Mouse (Mus musculus) inflammation-experienced regulatory T-cells, adult 6 months (primary cell): Measurements from ENCODE around the gene Angptl8. TPM values are rescaled to one million over a fixed set of nuclear protein-coding genes. Genes with fewer than 3 reads are reported as not detected.
A peak's percentile ranks its signal among the peaks of the same experiment; 100 is the strongest.
"Not testable (repeated sequence)": the region's sequence is repeated elsewhere in the genome, so short reads cannot be mapped to it uniquely, and the experiment has no call there.

ENCODE experiments used
- ATAC-seq: one replicate; pipeline ENCODE4 v1.8.0; 2017
- polyA plus RNA-seq, 3 experiments: library from polyadenylated mRNA; unstranded; fragments of 100-300 nt; shearing (Covaris generic); gene quantifications; one replicate each; pipeline ENCODE4 v1.2.1; 2017

The Angptl8 gene
- not detected for polyA plus RNA-seq

- ATAC-seq, result no peak
Measured at GRCm38 (mm10) chr9:21835258-21835912, at the start of gene Angptl8. TSS of gene Angptl8 (plus strand) at chr9:21835510.

- not testable (repeated sequence) for ATAC-seq
Measured at GRCm38 (mm10) chr9:21786309-21786708, 49.0 kb upstream of the Angptl8 start.

GRCm38 (mm10) chr9:21786906-21787305, 48.4 kb upstream of the Angptl8 start:
- ATAC-seq, result peak; percentile 48

- ATAC-seq, result no peak
Measured at GRCm38 (mm10) chr9:21787654-21788053, 47.7 kb upstream of the Angptl8 start.

- no peak for ATAC-seq
Measured at GRCm38 (mm10) chr9:21788234-21788633, 47.1 kb upstream of the Angptl8 start.

GRCm38 (mm10) chr9:21791861-21792260, 43.4 kb upstream of the Angptl8 start:
- no peak for ATAC-seq

- ATAC-seq, result no peak
Measured at GRCm38 (mm10) chr9:21792644-21793043, 42.7 kb upstream of the Angptl8 start.

GRCm38 (mm10) chr9:21793507-21793906, 41.8 kb upstream of the Angptl8 start:
- not testable (repeated sequence) for ATAC-seq

GRCm38 (mm10) chr9:21794344-21794834, 40.9 kb upstream of the Angptl8 start:
- no peak for ATAC-seq

- ATAC-seq, result no peak
Measured at GRCm38 (mm10) chr9:21794925-21795324, 40.4 kb upstream of the Angptl8 start.

- ATAC-seq, result no peak
Measured at GRCm38 (mm10) chr9:21795579-21795978, 39.7 kb upstream of the Angptl8 start.

- no peak for ATAC-seq
Measured at GRCm38 (mm10) chr9:21796259-21796658, 39.1 kb upstream of the Angptl8 start.

GRCm38 (mm10) chr9:21796919-21797318, 38.4 kb upstream of the Angptl8 start:
- no peak for ATAC-seq

GRCm38 (mm10) chr9:21797921-21798344, 37.4 kb upstream of the Angptl8 start:
- no peak for ATAC-seq

GRCm38 (mm10) chr9:21798345-21799009, 36.8 kb upstream of the Angptl8 start, which contains the start of gene Kank2:
TSS of gene Kank2 (minus strand) at chr9:21798744.
- ATAC-seq, result peak; percentile 81

GRCm38 (mm10) chr9:21799010-21799350, 36.3 kb upstream of the Angptl8 start:
- ATAC-seq, result no peak

- no peak for ATAC-seq
Measured at GRCm38 (mm10) chr9:21801121-21801520, 34.2 kb upstream of the Angptl8 start.

- ATAC-seq, result no peak
Measured at GRCm38 (mm10) chr9:21801591-21801990, 33.7 kb upstream of the Angptl8 start.

GRCm38 (mm10) chr9:21803986-21804644, 31.2 kb upstream of the Angptl8 start:
- peak; percentile 80 for ATAC-seq

GRCm38 (mm10) chr9:21806363-21806762, 28.9 kb upstream of the Angptl8 start:
- ATAC-seq, result no peak

GRCm38 (mm10) chr9:21806976-21807375, 28.3 kb upstream of the Angptl8 start:
- ATAC-seq, result no peak

- no peak for ATAC-seq
Measured at GRCm38 (mm10) chr9:21808561-21808960, 26.7 kb upstream of the Angptl8 start.

- ATAC-seq, result no peak
Measured at GRCm38 (mm10) chr9:21811170-21811569, 24.1 kb upstream of the Angptl8 start.
